Mouse (Mus musculus): Measurements from ENCODE around the gene Cd34. TPM values are rescaled to one million over a fixed set of nuclear protein-coding genes. Genes with fewer than 3 reads are reported as not detected.

Gene Cd34
- polyA plus RNA-seq, 1 experiment = 5.8 TPM

GRCm38 (mm10) chr1:195003328-195003727 is 64.7 kb downstream of the Cd34 start:
- TF ChIP-seq CTCF (IDR thresholded peaks at IDR 0.05; ENCODE audit: extremely low read depth, insufficient read length, insufficient replicate concordance, low read depth, low read length) = no peak
- TF ChIP-seq POLR2A (IDR thresholded peaks at IDR 0.05; ENCODE audit: low read depth, low read length) = no peak
- H3K4me1 ChIP-seq (ENCODE audit: control insufficient read depth, insufficient read depth, insufficient read length, low read length) = peaks cover 7% of the 10 kb centered on the region; the same call in 1 of the 2 replicates
- H3K27ac ChIP-seq (ENCODE audit: insufficient read depth, low read depth, low read length) = no peak overlapping the region
- WGBS = 90% methylated on average over 4 of the region's 4 CpGs
- no peaks in the 10 kb centered on the region for H3K36me3 ChIP-seq (ENCODE audit: control insufficient read depth, insufficient read depth, low read length)
- H3K27me3 ChIP-seq (ENCODE audit: control insufficient read depth, insufficient read depth, low read length) = no peaks in the 10 kb centered on the region
- no peak overlapping the region for H3K4me3 ChIP-seq (ENCODE audit: low read depth, low read length)

GRCm38 (mm10) chr1:195004194-195004593 is 65.6 kb downstream of the Cd34 start:
- 28% methylated on average over 1 of the region's 1 CpGs for WGBS
- H3K4me3 ChIP-seq (ENCODE audit: low read depth, low read length) = no peak overlapping the region
- TF ChIP-seq CTCF (IDR thresholded peaks at IDR 0.05; ENCODE audit: extremely low read depth, insufficient read length, insufficient replicate concordance, low read depth, low read length) (no peak), POLR2A (IDR thresholded peaks at IDR 0.05; ENCODE audit: low read depth, low read length) (no peak)
- H3K36me3 ChIP-seq (ENCODE audit: control insufficient read depth, insufficient read depth, low read length) = no peaks in the 10 kb centered on the region
- peaks cover 7% of the 10 kb centered on the region; the same call in 1 of the 2 replicates for H3K4me1 ChIP-seq (ENCODE audit: control insufficient read depth, insufficient read depth, insufficient read length, low read length)
- no peak overlapping the region for H3K27ac ChIP-seq (ENCODE audit: insufficient read depth, low read depth, low read length)
- H3K27me3 ChIP-seq (ENCODE audit: control insufficient read depth, insufficient read depth, low read length) = no peaks in the 10 kb centered on the region

- H3K27ac ChIP-seq (ENCODE audit: insufficient read depth, low read depth, low read length) = no peak overlapping the region
- H3K36me3 ChIP-seq (ENCODE audit: control insufficient read depth, insufficient read depth, low read length) = 0 out of 2 replicates have a peak, but pooled peaks cover 2% of the 10 kb centered on the region
- no peak overlapping the region for H3K4me3 ChIP-seq (ENCODE audit: low read depth, low read length)
- no peaks in the 10 kb centered on the region for H3K27me3 ChIP-seq (ENCODE audit: control insufficient read depth, insufficient read depth, low read length)
- no peak for TF ChIP-seq POLR2A (IDR thresholded peaks at IDR 0.05; ENCODE audit: low read depth, low read length)
- TF ChIP-seq CTCF (IDR thresholded peaks at IDR 0.05; ENCODE audit: extremely low read depth, insufficient read length, insufficient replicate concordance, low read depth, low read length) = no peak
- H3K4me1 ChIP-seq (ENCODE audit: control insufficient read depth, insufficient read depth, insufficient read length, low read length) = peaks cover 7% of the 10 kb centered on the region; the same call in 1 of the 2 replicates
Observed at GRCm38 (mm10) chr1:195006267-195006666, 67.6 kb downstream of the Cd34 start.

Other genes starting within 250 kb of the Cd34 start
- gene Cd46, start 153.4 kb downstream of the Cd34 start, polyA plus RNA-seq (2012; rRNA removed) = 0.08 and 0.14 TPM in 2 replicates
- gene Cr1l, start 192.8 kb downstream of the Cd34 start, polyA plus RNA-seq (2012; rRNA removed) = 11.7 and 15.2 TPM in 2 replicates
- gene Cr2, start 237.9 kb downstream of the Cd34 start, polyA plus RNA-seq (2012; rRNA removed) = 0.37 and 0.58 TPM in 2 replicates

Data from small intestine, adult 2 months (tissue).